Mouse (Mus musculus) monocyte, adult 2 months (primary cell): Measurements from ENCODE around the gene Htr2c.

ENCODE experiments used
- DNase-seq, 2 experiments: peaks; one replicate each; pipeline ENCODE4 v3.0.0; 2022; ENCODE audit warnings: low spot score in 2 of 2, low read depth in 1 of 2

Htr2c gene

DNA sequence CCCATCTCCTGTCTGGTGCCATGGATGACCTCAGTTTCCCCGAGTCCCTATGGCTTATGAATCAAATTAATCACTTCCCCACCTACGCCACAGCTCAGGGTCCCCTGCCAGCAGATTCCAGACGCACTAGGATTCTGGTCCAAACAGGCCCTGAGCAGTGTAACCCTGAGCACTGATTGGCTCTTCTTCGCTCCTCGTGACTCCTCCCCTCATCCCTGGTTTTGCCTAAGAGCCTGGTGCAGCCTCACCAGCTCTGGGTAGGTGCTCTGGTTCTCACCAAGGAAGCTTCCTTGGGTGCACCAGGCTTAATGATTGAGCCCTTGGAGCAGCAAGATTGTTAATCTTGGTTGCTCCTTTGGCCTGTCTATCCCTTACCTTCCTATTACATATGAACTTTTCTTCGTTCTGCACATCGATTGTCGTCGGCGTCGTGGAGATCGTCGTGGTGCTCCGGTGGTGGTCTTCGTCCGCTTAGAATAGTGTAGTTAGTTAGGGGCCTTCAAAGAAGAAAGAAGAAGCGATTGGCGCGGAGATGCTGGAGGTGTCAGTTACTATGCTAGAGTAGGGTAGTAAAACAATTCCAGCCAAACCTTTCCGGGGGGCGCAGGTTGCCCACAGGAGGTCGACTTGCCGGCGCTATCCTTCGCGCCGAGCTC is at the start of gene Htr2c:
Gene Htr2c (plus strand): TSS at position 256 of the 656 bp plus-strand sequence.
- DNase-seq, result no peak

- DNase-seq, result no peak
Measured at GRCm38 (mm10) chrX:146928251-146928650, 34.1 kb upstream of the Htr2c start.

GRCm38 (mm10) chrX:146936332-146936731 is 26.0 kb upstream of the Htr2c start:
- no peak for DNase-seq

- no peak for DNase-seq
Measured at GRCm38 (mm10) chrX:146946216-146946886, 16.0 kb upstream of the Htr2c start.

GRCm38 (mm10) chrX:146946996-146947395 is 15.3 kb upstream of the Htr2c start:
- DNase-seq, result no peak

GRCm38 (mm10) chrX:146958608-146959007 is 3.7 kb upstream of the Htr2c start:
- DNase-seq, result no peak

GRCm38 (mm10) chrX:146959960-146960359 is 2.4 kb upstream of the Htr2c start:
- DNase-seq, result no peak

GRCm38 (mm10) chrX:146962914-146963547 is 718 bp downstream of the Htr2c start:
- DNase-seq, result no peak

- DNase-seq, result no peak
Measured at GRCm38 (mm10) chrX:146979931-146980330, 17.6 kb downstream of the Htr2c start.

GRCm38 (mm10) chrX:147055730-147056129 is 93.4 kb downstream of the Htr2c start:
- no peak for DNase-seq

DNA sequence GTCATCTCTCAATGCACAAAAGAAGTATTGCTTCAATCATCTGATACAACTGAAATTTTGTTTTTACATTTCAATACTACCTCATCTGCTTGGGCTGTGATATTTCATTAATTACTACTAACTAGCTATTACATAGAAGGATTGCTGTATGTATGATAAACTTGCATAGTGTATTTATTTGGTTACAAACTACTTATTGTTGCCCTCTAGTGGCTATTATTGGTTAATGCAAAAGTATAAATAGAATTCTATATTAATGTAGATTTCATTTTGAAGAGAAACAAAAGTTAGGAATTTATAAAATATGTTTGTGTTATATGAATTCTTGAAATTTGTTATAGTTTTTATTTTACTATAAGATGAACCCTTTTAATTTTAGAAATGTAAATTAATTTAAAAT is 109.3 kb downstream of the Htr2c start:
- no peak for DNase-seq

GRCm38 (mm10) chrX:147119155-147119554 is 156.8 kb downstream of the Htr2c start:
- DNase-seq, result no peak

DNA sequence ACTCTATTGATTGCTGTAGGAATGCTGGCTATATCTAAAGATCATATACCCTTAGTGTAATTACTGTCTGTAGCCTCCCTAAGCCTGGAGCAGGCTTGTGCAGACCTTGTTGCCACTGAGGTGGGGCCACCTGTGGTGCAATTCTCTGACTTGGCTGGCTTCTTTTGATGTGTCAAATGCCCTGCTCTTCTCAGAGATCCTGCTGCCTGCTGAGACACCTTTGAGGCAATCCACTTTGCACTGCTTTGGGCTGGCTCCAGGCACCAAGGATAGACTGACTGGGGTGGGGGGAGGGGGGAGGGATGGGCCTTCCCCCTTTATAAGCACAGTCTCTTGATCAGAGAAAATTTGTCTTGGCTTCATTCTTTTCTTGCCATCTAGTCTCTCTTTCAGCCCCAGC is 252.9 kb downstream of the Htr2c start:
- DNase-seq, result no peak

GRCm38 (mm10) chrX:147217382-147218013 is 255.2 kb downstream of the Htr2c start:
- no peak for DNase-seq

GRCm38 (mm10) chrX:147238806-147239542 is 276.7 kb downstream of the Htr2c start:
- no peak for DNase-seq
